Mouse (Mus musculus) liver, adult 2 months (tissue): ENCODE data around the gene Cul1.

Source experiments
- CTCF ChIP-seq: fragments of 200-500 bp; IDR thresholded peaks from 2 replicates; pipeline ENCODE4 v1.5.1; 2011; ENCODE audit warnings: low read depth, low read length, control low read depth
- POLR2A ChIP-seq: fragments of 200-500 bp; IDR thresholded peaks from 2 replicates; pipeline ENCODE4 v1.6.1; 2011; ENCODE audit warnings: low read length, control low read depth; ENCODE audit not compliant: insufficient read depth; ENCODE audit errors: extremely low read depth

DNA sequence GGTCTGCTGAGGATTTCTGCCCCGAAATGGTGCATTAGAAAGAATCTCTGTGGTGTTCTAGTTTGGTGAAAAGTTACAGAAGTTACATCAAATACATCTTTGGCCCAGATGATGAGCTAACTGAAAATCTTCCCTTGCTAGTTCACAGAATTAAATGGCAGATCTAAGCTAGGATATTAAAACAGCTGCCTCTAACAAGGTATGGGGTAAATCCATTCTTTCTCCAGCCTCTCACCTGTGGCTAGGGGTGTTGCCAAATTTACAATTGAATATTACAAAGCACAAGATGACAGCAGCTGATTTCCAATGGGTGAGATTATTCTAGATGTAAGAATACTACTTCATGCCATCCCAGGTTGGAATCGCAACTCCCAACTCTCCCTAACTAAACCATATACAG, at the start of gene Cul1:
- TF ChIP-seq CTCF, result no peak
- TF ChIP-seq POLR2A, result no peak
